Mouse (Mus musculus): ENCODE measurements around the gene Rps12-ps3. TPM values are rescaled to one million over a fixed set of nuclear protein-coding genes. Genes with fewer than 3 reads are reported as not detected.

Gene Rps12-ps3
- polyA plus RNA-seq, 1 experiment, result 4,176 TPM

DNA sequence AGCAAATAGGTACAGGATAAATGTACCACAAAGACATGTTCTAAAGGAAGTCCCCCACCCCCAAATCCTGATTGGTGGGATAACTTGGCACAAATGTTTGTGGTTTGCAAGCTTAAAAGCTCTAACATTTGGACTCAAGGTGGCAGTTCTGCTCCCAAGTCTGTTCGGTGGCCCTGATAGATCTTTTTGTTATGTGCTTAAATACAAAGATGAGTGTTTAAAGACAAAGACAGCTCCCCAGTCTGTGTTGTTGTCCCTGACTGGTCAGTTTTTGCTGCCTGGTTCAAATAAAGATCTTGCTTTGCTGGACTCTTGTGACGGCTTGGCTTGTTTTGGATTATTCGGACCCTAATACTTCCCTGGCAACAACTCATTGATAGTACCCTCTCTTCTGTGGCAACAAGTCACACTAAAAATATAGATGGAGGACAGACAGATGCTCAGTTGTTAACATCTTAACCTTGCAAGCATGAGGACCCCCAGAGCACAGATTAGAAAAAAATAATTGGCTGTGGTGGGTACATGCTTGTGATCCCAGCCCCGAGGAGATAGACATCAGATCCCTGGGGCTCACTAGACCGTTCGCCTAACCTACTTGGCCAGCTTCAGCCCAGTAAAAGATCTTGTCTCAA is 27.4 kb downstream of the Rps12-ps3 start:
- Histone ChIP-seq H3K4me1 (ENCODE audit: control insufficient read depth, insufficient read depth, insufficient read length) (peaks cover 7% of the 10 kb centered on the region; the same call in 1 of the 2 replicates), H3K36me3 (ENCODE audit: control insufficient read depth, insufficient read depth, low read length) (no peaks in the 10 kb centered on the region), H3K4me3 (ENCODE audit: extremely low read depth, insufficient read depth, insufficient read length) (no peak overlapping the region), H3K27ac (ENCODE audit: insufficient read depth, low read length) (no peak overlapping the region), H3K27me3 (ENCODE audit: control insufficient read depth, insufficient read depth, low read length) (no peaks in the 10 kb centered on the region)
- TF ChIP-seq CTCF (IDR thresholded peaks at IDR 0.05; ENCODE audit: extremely low read depth, insufficient read depth, insufficient read length, insufficient replicate concordance) (no peak), POLR2A (IDR thresholded peaks at IDR 0.05; ENCODE audit: low read depth, low read length) (no peak)
- 90% methylated on average over 6 of the region's 6 CpGs for WGBS
- no peak for DNase-seq (ENCODE audit: low read depth in 1 of 2, low spot score in 2 of 2)

DNA sequence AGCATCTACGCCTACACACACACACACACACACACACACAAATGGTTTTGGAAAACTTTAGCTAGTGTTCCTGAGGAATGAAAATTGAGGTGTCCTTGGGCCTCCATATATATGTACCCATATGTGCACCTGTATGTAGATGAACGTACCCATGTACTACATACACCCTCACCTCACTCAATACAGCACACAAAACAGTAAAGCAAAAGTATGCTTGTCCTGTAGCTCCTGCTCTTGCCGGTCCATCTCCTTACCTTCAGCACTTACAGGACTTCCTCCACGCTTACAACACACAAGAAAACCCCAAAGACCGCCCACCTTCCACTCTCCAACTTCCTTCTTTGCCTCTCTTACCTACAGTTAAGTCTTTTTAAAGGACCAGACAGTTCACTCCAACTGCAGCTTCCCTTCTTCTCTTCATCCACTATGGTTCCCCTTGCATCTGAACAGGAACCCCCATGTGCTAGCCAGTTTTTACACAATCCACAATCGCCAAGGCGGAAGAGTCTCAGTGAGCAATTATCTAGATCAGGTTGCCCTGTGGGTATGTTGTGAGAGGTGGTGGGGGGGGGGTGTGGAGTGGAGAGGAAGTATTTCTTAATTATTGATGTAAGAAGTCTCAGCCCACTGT is 28.3 kb downstream of the Rps12-ps3 start:
- H3K4me3 ChIP-seq (ENCODE audit: extremely low read depth, insufficient read depth, insufficient read length), result no peak overlapping the region
- no peak overlapping the region for H3K27ac ChIP-seq (ENCODE audit: insufficient read depth, low read length)
- DNase-seq (ENCODE audit: low read depth in 1 of 2, low spot score in 2 of 2), result peak; percentile 18 to 43
- H3K27me3 ChIP-seq (ENCODE audit: control insufficient read depth, insufficient read depth, low read length), result 0 out of 2 replicates have a peak, but pooled peaks cover 2% of the 10 kb centered on the region
- peaks cover 7% of the 10 kb centered on the region; the same call in 1 of the 2 replicates for H3K4me1 ChIP-seq (ENCODE audit: control insufficient read depth, insufficient read depth, insufficient read length)
- TF ChIP-seq POLR2A (IDR thresholded peaks at IDR 0.05; ENCODE audit: low read depth, low read length), result no peak
- no peak for TF ChIP-seq CTCF (IDR thresholded peaks at IDR 0.05; ENCODE audit: extremely low read depth, insufficient read depth, insufficient read length, insufficient replicate concordance)
- H3K36me3 ChIP-seq (ENCODE audit: control insufficient read depth, insufficient read depth, low read length), result no peaks in the 10 kb centered on the region
- 31% methylated on average over 7 of the region's 7 CpGs for WGBS

DNA sequence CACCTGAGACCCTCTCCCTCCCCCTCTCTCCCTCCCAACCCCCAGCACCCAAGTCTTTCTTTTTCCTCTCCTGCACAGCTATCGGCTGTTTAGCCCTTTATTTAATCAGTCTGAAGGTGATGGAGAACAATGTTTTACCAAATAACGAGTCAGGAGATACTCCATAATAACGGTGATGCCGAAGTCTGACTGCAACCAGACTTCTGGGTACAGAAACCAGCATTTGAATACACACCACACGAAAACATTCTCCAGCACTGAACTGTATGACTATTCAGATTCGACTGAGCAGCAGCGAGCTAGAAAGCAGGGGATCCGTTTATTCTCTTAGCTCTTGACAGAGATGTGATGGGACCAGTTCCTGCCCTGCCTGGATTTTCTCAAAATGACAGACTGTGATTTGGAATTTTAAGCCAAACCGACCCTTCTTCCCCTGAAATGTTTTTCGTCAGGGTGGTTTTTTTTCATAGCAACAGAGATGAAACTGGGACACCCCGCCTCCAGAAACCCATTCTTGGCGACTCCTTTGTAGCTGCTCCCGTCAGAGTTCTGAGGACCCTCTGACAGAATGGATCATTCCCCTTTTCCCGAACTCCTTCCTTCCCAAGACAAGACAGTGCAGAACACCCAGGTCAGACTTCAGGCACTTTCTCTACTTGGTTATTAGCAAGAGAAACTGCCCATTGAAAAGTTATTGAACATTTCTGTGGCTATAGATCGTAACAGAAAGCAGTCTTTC is 29.2 kb downstream of the Rps12-ps3 start:
- Histone ChIP-seq H3K27me3 (ENCODE audit: control insufficient read depth, insufficient read depth, low read length) (0 out of 2 replicates have a peak, but pooled peaks cover 2% of the 10 kb centered on the region), H3K36me3 (ENCODE audit: control insufficient read depth, insufficient read depth, low read length) (no peaks in the 10 kb centered on the region), H3K27ac (ENCODE audit: insufficient read depth, low read length) (no peak overlapping the region), H3K4me1 (ENCODE audit: control insufficient read depth, insufficient read depth, insufficient read length) (peaks cover 7% of the 10 kb centered on the region; the same call in 1 of the 2 replicates), H3K4me3 (ENCODE audit: extremely low read depth, insufficient read depth, insufficient read length) (no peak overlapping the region)
- no peak for DNase-seq (ENCODE audit: low read depth in 1 of 2, low spot score in 2 of 2)
- 81% methylated on average over 15 of the region's 15 CpGs for WGBS
- TF ChIP-seq CTCF (IDR thresholded peaks at IDR 0.05; ENCODE audit: extremely low read depth, insufficient read depth, insufficient read length, insufficient replicate concordance), result no peak
- TF ChIP-seq POLR2A (IDR thresholded peaks at IDR 0.05; ENCODE audit: low read depth, low read length), result no peak

DNA sequence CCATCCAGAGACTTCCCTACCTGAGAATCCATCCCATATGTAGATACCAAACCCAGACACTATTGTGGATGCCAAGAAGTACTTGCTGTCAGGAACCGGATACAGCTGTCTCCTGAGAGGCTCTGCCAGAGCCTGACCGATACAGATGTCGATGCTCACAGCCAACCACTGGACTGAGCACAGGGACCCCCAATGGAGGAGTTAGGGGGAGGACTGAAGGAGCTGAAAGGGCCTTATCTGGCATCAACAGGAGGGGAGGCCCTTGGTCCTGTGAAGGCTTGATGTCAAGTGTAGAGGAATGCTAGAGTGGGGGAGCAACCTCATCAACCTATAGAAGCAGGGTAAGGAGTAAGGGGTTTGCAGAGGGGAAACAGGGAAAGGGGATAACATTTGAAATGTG is 30.7 kb downstream of the Rps12-ps3 start:
- TF ChIP-seq POLR2A (IDR thresholded peaks at IDR 0.05; ENCODE audit: low read depth, low read length) (no peak), CTCF (IDR thresholded peaks at IDR 0.05; ENCODE audit: extremely low read depth, insufficient read depth, insufficient read length, insufficient replicate concordance) (no peak)
- H3K4me3 ChIP-seq (ENCODE audit: extremely low read depth, insufficient read depth, insufficient read length), result no peak overlapping the region
- DNase-seq (ENCODE audit: low read depth in 1 of 2, low spot score in 2 of 2), result no peak
- peaks cover 7% of the 10 kb centered on the region; the same call in 1 of the 2 replicates for H3K4me1 ChIP-seq (ENCODE audit: control insufficient read depth, insufficient read depth, insufficient read length)
- no peak overlapping the region for H3K27ac ChIP-seq (ENCODE audit: insufficient read depth, low read length)
- H3K36me3 ChIP-seq (ENCODE audit: control insufficient read depth, insufficient read depth, low read length), result no peaks in the 10 kb centered on the region
- 0 out of 2 replicates have a peak, but pooled peaks cover 2% of the 10 kb centered on the region for H3K27me3 ChIP-seq (ENCODE audit: control insufficient read depth, insufficient read depth, low read length)
- WGBS, result 63% methylated on average over 3 of the region's 3 CpGs

DNA sequence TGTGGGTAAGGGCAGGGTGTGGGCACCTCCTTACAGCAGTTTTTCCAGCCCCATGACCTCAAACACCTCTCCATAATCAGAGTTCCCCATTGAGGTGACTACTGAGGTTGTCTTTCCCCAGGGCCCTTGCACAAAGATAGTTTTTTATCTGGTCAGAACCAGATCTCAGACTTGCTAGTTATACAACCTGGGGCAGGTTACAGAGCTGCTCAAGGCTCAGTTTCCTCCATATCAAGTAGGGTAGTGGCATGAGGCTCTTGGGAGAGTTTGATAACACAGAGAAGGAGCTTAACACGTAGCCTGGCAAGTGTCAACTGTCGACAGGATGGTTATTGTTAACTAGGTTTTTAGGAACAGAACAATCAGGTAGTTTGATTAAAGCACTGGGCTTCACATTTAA is 32.8 kb downstream of the Rps12-ps3 start:
- H3K27ac ChIP-seq (ENCODE audit: insufficient read depth, low read length), result no peak overlapping the region
- DNase-seq (ENCODE audit: low read depth in 1 of 2, low spot score in 2 of 2), result no peak

DNA sequence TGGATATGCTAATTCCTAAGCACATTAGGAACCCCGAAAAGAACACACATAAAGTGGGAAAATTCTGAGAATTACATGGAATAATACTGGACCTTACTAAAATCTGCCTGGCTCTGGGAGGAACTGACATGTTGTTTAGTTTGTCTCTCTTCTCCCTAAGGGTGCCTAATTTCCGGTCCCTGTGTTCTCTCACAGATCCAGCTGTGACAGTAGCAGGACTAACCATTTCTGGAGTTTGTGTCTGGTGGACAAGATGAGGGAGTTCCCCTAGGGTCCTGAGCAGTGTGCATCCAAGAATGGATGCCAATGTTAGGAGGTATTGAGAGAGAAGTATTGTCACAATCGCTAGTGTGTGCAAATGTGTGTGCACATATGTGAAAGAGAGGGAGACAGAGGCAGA is 34.3 kb downstream of the Rps12-ps3 start:
- no peak for DNase-seq (ENCODE audit: low read depth in 1 of 2, low spot score in 2 of 2)
- Histone ChIP-seq H3K36me3 (ENCODE audit: control insufficient read depth, insufficient read depth, low read length) (no peaks in the 10 kb centered on the region), H3K27ac (ENCODE audit: insufficient read depth, low read length) (no peak overlapping the region), H3K27me3 (ENCODE audit: control insufficient read depth, insufficient read depth, low read length) (0 out of 2 replicates have a peak, but pooled peaks cover 2% of the 10 kb centered on the region), H3K4me3 (ENCODE audit: extremely low read depth, insufficient read depth, insufficient read length) (no peak overlapping the region), H3K4me1 (ENCODE audit: control insufficient read depth, insufficient read depth, insufficient read length) (no peaks in the 10 kb centered on the region)
- 88% methylated on average over 3 of the region's 3 CpGs for WGBS
- TF ChIP-seq POLR2A (IDR thresholded peaks at IDR 0.05; ENCODE audit: low read depth, low read length) (no peak), CTCF (IDR thresholded peaks at IDR 0.05; ENCODE audit: extremely low read depth, insufficient read depth, insufficient read length, insufficient replicate concordance) (no peak)

More for the DNA sequence above, 32.8 kb downstream of the Rps12-ps3 start:
- WGBS, result 72% methylated on average over 2 of the region's 2 CpGs
- Histone ChIP-seq H3K4me1 (ENCODE audit: control insufficient read depth, insufficient read depth, insufficient read length) (peaks cover 7% of the 10 kb centered on the region; the same call in 1 of the 2 replicates), H3K36me3 (ENCODE audit: control insufficient read depth, insufficient read depth, low read length) (no peaks in the 10 kb centered on the region), H3K27me3 (ENCODE audit: control insufficient read depth, insufficient read depth, low read length) (0 out of 2 replicates have a peak, but pooled peaks cover 2% of the 10 kb centered on the region), H3K4me3 (ENCODE audit: extremely low read depth, insufficient read depth, insufficient read length) (no peak overlapping the region)
- TF ChIP-seq POLR2A (IDR thresholded peaks at IDR 0.05; ENCODE audit: low read depth, low read length) (no peak), CTCF (IDR thresholded peaks at IDR 0.05; ENCODE audit: extremely low read depth, insufficient read depth, insufficient read length, insufficient replicate concordance) (no peak)

All from spleen, adult 2 months (tissue).